Mouse (Mus musculus): Measurements from ENCODE around the gene Gse1.

GRCm38 (mm10) chr8:120473729-120474364, 245.6 kb downstream of the Gse1 start:
- TF ChIP-seq CTCF (IDR thresholded peaks at IDR 0.05) (no peak), POLR2A (IDR thresholded peaks at IDR 0.05; ENCODE audit: insufficient read depth, low read depth, low read length) (no peak), EP300 (IDR thresholded peaks at IDR 0.05; ENCODE audit: insufficient read depth, low read depth, low read length) (no peak; the same call in 1 of the 2 replicates)

All from heart, adult 2 months (tissue).